Mouse (Mus musculus): ENCODE measurements around the gene Arl3. TPM values are rescaled to one million over a fixed set of nuclear protein-coding genes. Genes with fewer than 3 reads are reported as not detected.

Gene Arl3
- 13.5 and 15.7 TPM in 2 replicates for total RNA-seq (2015)
- 13.2 and 21.6 TPM in 2 replicates for total RNA-seq (2017)

GRCm38 (mm10) chr19:46572951-46573937, at the start of gene Arl3, which contains the start of gene Sfxn2:
TSS of gene Arl3 (minus strand) at chr19:46573198.
TSS of gene Sfxn2 (plus strand) at chr19:46573365.
- ATAC-seq (ENCODE audit: poor library complexity, severe bottlenecking): peak; percentile 98

- ATAC-seq (ENCODE audit: poor library complexity, severe bottlenecking): no peak
Observed at GRCm38 (mm10) chr19:46622659-46623193, 49.7 kb upstream of the Arl3 start.

- no peak for ATAC-seq (ENCODE audit: poor library complexity, severe bottlenecking)
Observed at GRCm38 (mm10) chr19:46621236-46622183, 48.5 kb upstream of the Arl3 start.

DNA sequence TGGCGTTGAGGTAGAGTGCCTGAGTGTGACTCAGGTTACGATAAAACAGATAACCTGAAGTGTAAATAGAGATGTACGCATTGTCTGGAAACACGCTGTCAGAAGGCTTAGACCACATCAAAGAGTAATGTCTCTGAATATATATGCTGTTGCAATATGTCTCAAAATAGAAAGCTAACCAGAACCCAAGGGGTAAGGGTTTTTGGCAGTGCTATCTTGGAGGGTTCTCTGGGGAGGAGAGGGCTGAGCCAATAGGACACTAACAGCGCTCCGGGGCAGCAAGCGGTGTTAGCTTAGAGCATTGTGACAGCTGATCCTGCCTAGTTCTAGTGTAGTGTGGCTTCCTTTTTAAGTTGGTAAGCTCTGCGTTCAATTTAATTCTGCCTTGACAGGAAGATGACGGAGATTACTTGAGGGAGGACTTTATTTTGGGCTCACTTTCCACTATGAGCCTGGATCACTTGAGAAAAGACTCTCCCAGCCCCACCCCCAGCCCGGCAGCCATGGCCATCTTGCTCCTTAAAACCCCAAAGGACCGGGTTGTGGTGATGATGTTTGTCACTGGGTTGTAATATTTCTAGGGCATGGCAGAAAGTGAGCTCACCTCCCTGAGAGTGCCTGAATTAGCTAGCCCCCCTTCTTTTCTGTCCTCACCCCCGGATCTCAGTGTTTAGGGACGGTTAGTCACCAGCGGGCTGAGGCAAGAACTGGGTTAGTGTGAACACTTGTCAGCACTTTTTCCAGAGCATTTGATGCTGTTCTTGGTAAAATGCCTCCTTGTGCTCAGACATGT, 47.2 kb upstream of the Arl3 start:
- peak; percentile 16; the same call in 1 of the 2 replicates for ATAC-seq (ENCODE audit: poor library complexity, severe bottlenecking)

DNA sequence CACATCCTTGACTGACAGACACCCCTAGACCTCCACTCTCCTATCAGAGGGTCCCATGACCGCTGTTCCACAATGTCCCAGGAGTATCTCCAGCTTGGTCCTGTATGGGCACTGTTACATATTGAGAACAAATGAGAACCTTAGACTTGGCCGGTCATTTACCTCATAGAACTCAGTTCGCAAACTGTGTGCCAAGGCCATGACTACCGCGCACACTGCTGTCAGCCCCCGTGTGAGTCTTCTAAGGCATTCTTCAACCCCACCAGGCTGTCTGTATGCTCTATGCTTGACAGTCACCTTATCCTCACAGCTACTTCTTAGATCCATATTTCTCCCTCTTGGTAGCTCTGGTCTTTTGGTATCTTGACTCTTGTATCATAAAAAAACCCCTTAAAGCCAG, 46.5 kb upstream of the Arl3 start:
- ATAC-seq (ENCODE audit: poor library complexity, severe bottlenecking): no peak

- no peak for ATAC-seq (ENCODE audit: poor library complexity, severe bottlenecking)
Observed at GRCm38 (mm10) chr19:46619001-46619400, 46.0 kb upstream of the Arl3 start.

DNA sequence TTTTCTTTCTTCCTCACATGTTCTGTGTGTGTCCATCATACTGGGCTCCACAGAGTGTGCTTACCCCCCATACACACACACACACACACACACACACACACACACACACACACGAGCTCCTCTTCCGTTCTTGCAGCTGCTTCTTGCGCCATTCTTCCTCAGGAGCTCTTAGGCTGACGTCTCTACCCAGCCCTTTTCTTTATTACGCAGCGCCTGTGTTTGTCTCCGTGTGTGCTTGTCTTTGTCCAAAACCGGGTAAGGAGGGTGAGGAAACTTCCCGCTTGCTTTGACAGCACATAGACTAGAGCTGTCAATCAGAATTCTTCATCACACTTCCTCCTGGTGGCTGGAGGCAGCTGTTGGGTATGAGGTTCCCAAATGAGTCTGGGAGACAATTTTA, 45.3 kb upstream of the Arl3 start:
- ATAC-seq (ENCODE audit: poor library complexity, severe bottlenecking): peak; percentile 92

- no peak for ATAC-seq (ENCODE audit: poor library complexity, severe bottlenecking)
Observed at GRCm38 (mm10) chr19:46617361-46617760, 44.4 kb upstream of the Arl3 start.

GRCm38 (mm10) chr19:46616378-46616777, 43.4 kb upstream of the Arl3 start:
- no peak for ATAC-seq (ENCODE audit: poor library complexity, severe bottlenecking)

GRCm38 (mm10) chr19:46608158-46608557, 35.2 kb upstream of the Arl3 start:
- no peak for ATAC-seq (ENCODE audit: poor library complexity, severe bottlenecking)

DNA sequence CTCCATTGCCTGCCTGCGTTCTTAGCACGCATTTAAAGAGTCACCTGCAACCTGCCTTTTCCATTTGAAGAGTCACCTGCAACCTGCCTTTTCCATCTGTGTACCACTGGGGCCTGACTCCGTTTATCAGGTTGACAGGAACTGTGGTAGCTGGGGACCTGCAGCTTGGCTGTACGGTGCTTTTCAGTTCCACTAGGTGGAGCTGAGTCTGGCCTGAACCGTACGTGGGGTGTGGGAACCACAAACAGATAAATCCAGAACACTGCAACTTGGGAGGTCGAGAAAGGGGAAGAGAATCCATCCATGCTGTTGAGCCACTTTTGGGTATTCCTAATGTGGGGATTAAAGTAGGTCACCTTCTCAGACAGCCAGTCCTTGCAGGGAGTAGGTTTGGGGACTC, 34.4 kb upstream of the Arl3 start:
- peak; percentile 77 for ATAC-seq (ENCODE audit: poor library complexity, severe bottlenecking)

DNA sequence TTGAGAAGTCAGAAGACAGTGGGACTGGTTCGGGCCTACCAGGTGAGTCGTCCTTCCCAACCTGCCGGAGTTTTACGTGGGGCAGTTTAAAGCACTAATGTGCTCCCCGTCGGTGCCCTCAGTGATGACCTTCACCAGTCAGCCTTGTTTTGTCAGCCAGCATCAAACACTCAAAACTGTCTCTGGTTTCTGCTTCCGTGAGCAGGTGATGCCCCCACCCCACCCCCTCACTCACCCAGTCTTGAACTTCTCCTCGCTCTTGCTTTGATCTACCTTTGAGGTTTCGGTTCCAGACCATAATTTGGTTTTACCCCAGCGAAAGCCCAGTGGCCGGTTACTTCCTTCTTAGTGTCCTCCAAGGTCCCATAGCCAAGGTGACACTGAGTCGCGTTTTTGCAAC, 33.7 kb upstream of the Arl3 start:
- ATAC-seq (ENCODE audit: poor library complexity, severe bottlenecking): peak; percentile 13; the same call in 1 of the 2 replicates

GRCm38 (mm10) chr19:46602406-46602805, 29.4 kb upstream of the Arl3 start:
- no peak for ATAC-seq (ENCODE audit: poor library complexity, severe bottlenecking)

- ATAC-seq (ENCODE audit: poor library complexity, severe bottlenecking): no peak
Observed at GRCm38 (mm10) chr19:46601491-46601890, 28.5 kb upstream of the Arl3 start.

GRCm38 (mm10) chr19:46600371-46600770, 27.4 kb upstream of the Arl3 start:
- no peak for ATAC-seq (ENCODE audit: poor library complexity, severe bottlenecking)

GRCm38 (mm10) chr19:46599375-46600256, 26.6 kb upstream of the Arl3 start:
- peak; percentile 16; the same call in 1 of the 2 replicates for ATAC-seq (ENCODE audit: poor library complexity, severe bottlenecking)

DNA sequence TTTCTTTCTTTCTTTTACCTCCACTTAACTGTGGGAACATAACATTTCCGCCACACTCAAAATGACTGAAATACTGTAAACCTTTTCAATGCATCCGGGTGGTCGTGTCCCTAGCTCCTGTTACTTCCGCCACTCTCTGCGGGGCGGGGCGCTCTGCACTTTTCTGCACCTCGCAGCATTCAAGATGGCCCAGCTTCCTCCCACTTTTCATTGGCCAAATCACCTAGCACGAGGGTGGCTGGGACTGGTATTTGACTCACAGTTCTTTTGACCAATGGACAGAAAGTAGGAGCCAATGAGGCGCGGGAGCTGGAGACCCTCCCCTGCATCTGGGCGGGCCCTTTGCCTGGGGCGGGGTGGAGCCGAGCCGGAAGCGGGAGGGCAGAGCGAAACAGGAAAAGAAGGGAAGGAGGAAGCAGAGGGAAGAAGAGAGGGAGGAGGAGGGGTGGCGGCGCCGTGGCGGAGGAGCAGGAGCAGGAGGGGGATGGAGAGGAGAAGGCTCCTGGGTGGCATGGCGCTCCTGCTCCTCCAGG, 25.8 kb upstream of the Arl3 start, which contains the start of gene Wbp1l:
TSS of gene Wbp1l (plus strand) at position 365 of the 533 bp plus-strand sequence.
- peak; percentile 98 for ATAC-seq (ENCODE audit: poor library complexity, severe bottlenecking)

DNA sequence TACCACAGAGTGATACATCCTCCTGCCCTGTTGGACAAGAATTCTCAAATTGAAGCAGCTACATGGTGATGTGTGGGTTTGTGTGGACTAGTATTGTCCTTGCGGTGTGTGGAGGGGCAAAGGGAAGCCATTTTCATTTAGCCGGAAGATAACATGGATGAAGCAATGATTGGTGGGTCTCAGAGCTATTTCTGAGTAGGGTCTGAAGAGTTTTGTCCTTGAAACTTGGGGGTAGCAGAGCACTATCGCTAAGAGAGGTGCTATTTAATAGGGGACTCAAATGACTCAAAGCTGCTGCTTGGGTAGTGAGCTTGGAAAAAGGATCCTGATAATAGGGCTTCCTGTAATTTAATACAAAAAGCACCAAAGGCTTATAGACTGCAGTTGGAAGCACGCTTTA, 25.2 kb upstream of the Arl3 start:
- no peak for ATAC-seq (ENCODE audit: poor library complexity, severe bottlenecking)

Data from megakaryocyte, adult 5-6 weeks (primary cell).